Mouse (Mus musculus): Measurements from ENCODE around the gene Ttc16. TPM values are rescaled to one million over a fixed set of nuclear protein-coding genes. Genes with fewer than 3 reads are reported as not detected.
A peak's percentile ranks its signal among the peaks of the same experiment; 100 is the strongest.

Ttc16 gene
- total RNA-seq, 4 experiments from 2014 or later: 0.19 TPM; not detected in 3

DNA sequence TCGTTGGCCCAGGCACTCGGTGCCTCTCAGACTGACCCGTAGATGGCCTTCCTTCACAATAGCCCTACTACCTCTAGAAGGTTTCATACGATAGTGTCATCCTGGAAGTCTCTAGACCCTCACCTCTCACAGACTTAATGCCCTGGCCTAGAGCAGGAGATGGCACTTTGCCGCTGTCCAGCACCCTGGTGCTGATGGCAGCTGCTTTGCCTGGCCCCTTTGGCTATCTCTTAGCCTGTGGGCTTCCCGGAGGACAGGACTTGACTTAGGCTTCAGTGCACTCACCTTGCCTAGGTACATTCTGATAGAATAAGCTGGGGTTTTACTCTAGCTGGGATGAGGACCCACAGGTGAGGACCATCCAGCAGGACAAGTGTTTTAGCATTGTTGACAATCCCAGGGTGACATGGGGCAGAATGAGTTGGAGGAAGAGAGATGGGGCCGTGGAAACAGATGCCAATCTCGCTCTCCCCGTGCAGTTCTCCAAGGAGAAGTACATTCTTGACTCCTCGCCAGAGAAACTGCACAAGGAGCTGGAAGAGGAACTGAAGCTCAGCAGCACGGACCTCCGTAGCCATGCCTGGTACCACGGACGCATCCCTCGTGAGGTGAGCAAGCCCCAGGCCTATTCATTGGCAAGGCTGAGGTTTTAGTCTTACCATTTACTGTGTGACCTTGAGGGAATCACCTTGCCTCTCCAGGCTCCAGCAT is 31.0 kb downstream of the Ttc16 start:
- DNase-seq (ENCODE audit: low spot score): no peak

- no peak for DNase-seq (ENCODE audit: low spot score)
These were observed 33.3 kb downstream of the Ttc16 start for GRCm38 (mm10) chr2:32742173-32742531.

DNA sequence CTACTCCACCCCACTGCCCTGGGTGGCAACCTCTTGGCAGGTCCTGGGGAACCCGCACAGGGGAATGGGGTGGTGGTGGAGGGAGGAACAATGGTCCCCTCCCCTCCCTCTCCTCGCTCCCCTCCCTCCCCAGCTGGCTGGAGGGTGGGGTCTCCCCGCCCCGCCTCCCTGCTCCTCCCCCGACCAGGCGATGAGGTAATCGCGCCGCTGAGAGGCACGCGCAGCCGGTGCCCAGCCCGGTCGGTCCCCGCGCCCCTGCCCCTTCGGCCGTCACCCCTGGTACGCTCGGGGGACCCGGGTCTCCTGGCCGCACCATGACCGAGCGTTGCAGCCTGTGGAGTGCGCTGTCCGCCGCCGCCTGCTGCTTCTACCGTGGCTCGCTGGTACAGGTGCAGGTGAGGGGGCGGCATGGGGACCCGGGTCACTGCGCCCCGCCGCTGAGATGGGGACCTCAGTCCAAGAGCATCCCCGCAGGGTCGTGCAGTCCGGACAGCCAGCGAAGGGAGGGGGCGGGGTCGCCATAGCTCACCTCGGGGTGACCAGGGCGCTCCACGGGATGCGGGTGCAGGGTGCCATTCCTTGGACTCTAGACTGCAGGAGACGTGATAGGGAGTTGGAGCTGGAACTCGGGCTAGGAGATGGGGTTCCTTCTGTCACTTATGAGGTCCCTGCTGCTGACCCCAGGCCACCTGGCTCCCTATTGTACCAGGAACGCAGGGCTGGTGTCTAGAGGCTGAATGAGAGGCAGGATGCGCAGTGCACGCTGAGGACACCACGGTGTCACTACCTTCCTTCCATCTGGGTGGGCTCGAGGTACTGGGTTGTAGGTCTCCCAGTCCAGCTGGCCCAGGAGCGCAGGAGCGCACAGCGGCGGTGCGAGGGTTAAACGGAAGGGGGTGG is 33.9 kb downstream of the Ttc16 start:
- DNase-seq (ENCODE audit: low spot score): no peak

DNA sequence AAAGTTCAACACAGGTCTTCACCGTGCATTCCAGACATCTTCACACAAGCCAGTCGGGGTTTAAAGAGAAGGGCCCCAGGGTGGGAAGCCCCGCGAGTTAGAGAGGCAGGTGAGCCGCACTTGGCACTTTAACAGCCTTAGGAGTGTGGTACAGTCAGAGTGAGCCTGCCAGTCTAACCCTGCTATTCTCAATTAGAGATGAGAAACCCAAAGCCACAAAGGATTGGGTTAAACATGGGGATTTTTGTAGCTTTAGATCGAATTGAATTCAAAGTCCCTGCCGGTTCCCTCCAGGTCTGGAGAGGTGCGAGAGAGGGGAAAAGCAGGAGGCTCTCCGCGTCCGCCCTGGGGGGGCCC is 34.5 kb downstream of the Ttc16 start, which contains the start of gene 6330409D20Rik:
Gene 6330409D20Rik, minus strand, starts transcription at position 101 of the 357 bp plus-strand sequence.
- no peak for DNase-seq (ENCODE audit: low spot score)

DNA sequence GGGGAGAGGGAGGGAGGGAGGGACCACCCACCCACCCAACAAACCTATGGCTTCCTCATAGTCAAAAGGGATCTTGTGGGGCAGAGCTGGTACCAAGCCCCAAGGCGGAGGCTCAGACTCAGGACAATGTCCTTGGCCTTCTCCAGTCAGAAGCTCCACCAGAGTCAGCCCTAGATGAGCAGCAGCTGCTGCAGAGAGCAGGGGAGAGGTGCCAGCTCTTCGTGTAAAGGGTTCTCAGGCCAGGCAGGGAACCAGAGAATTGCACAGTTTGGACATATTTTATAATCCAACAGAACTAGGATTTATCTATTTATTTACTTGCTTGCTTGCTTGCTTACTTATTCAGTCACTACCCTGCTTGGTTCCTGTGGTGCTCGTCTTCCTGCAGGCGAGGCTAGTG is 36.1 kb downstream of the Ttc16 start:
- no peak for DNase-seq (ENCODE audit: low spot score)

GRCm38 (mm10) chr2:32737008-32737407 is 38.4 kb downstream of the Ttc16 start:
- DNase-seq (ENCODE audit: low spot score): no peak

GRCm38 (mm10) chr2:32736306-32736829 is 39.1 kb downstream of the Ttc16 start:
- no peak for DNase-seq (ENCODE audit: low spot score)

DNA sequence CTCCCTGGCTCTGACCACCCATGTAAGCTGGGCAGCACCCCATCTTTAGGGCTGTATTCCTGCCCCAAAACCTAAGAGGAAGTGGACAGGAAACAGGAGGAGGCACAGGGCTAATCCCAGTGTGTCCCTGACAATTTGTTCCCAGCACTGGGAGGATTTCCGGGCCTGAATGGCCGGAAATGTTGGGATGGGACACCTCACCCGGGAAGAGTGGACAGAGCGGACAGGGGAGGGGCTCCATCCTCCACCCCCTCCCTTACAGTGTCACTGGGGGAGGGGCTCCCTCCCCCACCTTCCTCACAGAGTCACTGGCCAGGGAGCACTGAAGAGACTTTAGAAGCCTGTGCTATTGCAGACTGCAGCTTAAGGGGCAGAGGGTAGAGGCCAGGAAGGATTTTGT is 40.5 kb downstream of the Ttc16 start:
- DNase-seq (ENCODE audit: low spot score): peak; percentile 90

- no peak for DNase-seq (ENCODE audit: low spot score)
These were observed 41.0 kb downstream of the Ttc16 start for GRCm38 (mm10) chr2:32734480-32734879.

DNA sequence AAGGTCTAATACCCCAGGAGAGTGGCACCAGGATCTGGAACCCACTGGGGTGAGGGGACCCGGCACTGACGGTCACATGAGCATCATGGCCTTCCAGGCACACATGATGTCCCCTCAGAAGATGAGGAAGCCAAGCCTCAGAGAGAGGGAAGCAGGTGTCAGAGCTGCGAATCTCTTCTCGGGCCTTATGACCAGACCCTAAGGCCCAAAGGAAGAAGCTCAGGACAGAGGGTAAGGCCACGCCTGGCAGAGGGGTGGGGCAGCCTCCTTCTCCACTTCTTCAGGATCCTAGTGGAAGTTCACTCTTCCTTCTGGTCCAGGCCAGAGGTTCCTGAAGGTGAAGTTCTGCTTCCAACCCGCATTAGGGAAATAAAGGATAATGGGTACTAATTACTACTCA is 42.7 kb downstream of the Ttc16 start:
- DNase-seq (ENCODE audit: low spot score): peak; percentile 53

DNA sequence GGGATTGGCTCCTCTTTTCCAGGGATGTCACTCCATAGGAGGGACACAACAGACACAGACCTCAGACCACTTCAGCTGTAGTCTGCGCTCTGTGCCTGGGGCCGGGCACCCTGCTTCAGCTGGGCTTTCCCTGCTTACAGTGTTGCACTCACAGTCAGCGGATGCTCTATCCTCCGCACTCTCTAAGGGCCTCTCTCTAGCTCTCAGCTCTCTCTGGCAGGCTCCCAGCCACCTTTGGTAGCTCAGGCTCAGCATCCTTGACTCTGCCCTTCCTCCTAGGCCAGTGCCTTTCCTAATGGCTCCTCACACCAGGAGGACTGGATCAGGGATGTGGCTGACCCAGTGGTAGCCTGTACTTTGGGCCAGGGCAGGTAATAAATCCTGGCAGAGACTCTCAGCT is 43.5 kb downstream of the Ttc16 start:
- DNase-seq (ENCODE audit: low spot score): no peak

DNA sequence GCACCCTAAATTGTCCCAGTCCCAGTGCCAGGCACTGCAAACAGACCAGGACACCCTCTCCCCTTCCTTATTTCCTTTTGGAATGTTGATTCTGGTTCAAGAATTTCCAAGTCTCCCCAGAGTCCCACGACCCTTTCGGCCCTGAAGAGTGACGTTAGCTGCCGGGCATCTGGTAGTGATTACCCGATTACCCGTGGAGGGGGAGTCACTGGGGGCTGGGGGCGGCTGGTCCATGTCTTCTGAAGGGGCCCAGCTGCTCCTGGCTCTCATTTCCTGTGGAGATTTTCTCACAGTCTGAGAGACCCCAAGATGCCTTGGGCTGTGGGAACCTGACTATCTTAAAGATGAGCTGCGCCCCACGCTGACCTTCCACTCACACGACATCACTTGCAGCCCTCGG is 44.6 kb downstream of the Ttc16 start:
- DNase-seq (ENCODE audit: low spot score): no peak

GRCm38 (mm10) chr2:32729547-32729946 is 45.9 kb downstream of the Ttc16 start:
- DNase-seq (ENCODE audit: low spot score): no peak

GRCm38 (mm10) chr2:32728463-32728862 is 47.0 kb downstream of the Ttc16 start:
- DNase-seq (ENCODE audit: low spot score): peak; percentile 85

GRCm38 (mm10) chr2:32727435-32727834 is 48.0 kb downstream of the Ttc16 start:
- DNase-seq (ENCODE audit: low spot score): peak; percentile 97

DNA sequence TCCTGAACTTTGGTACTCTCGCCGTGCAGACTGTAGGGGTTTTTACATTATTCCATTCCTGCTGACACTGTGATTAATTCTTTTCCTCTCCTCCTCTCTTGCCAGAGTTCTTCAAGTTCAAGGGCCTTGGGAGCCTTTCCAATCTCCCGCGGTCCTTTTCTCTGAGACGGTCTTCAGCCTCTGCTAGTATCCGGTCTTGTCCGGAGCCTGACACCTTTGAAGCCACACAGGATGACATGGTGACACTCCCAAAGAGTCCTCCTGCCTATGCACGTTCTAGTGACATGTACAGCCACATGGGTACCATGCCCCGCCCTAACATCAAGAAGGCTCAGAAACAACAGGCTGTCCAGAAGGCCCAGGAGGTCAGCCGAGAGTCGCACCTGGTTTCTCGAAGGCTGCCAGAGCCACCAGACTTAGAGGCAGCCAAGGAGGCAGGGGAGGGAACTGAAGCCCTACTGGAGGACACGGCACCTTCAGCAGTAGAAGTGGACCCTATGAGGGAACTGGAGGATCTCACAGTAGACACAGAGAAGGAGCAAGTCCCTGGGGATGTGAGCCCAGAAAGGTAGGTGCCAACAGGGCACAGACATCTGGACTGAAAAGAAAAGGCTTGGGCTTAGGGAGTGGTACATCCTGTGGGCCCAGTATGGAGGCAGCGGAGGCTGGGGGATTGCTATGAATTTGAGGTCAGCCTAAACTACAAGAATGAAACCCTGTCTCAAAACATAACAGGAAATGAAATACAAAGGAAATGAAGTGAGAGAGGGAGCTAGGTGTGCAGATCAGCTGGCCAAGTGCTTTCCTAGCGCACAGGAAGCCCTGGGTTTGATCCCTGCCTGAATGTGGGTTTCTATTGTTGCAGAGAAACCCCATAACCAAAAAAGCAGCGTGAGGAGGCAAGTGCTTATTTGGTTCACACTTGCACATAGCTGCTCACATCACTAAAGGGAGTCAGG is 50.3 kb downstream of the Ttc16 start:
- DNase-seq (ENCODE audit: low spot score): no peak

DNA sequence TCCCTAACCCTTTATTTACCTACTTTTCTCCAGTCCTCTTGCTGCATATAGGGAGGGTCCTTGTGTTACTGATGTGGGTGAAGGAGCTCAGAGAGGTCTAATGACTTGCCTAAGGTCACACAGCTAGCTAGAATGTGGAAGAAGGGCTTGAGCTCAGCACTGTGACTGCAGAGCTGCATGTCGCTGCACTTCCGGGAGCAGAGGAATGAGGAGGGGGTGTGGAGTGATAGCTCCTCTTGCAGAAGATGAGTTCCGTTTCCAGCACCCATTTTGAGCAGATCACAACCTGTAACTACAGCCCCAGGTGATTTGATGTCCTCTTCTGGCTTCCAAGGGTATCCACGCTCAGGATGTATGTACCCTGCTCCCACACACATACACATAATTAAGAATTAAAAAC is 51.3 kb downstream of the Ttc16 start:
- no peak for DNase-seq (ENCODE audit: low spot score)

- DNase-seq (ENCODE audit: low spot score): no peak
These were observed 52.9 kb downstream of the Ttc16 start for GRCm38 (mm10) chr2:32722581-32722980.

DNA sequence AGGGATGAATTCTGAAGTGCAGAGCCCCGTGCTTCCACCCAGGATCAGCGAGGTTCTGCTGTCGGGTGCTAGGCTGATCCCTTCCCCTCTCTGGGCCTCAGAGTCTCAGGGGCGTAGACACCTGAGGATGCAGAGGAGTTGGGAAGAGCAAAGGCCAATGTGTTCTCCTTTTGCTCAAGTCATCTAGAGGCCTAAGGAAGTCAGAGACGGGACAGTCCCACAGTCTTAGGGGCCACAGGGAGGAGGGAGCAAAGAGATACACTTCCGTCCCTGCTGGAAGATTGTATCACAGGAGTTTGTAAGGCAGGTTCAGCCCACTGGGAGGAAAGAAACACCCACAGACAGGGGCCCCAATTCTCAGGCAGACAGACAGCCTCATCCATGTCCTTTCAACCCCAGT is 53.4 kb downstream of the Ttc16 start:
- no peak for DNase-seq (ENCODE audit: low spot score)

DNA sequence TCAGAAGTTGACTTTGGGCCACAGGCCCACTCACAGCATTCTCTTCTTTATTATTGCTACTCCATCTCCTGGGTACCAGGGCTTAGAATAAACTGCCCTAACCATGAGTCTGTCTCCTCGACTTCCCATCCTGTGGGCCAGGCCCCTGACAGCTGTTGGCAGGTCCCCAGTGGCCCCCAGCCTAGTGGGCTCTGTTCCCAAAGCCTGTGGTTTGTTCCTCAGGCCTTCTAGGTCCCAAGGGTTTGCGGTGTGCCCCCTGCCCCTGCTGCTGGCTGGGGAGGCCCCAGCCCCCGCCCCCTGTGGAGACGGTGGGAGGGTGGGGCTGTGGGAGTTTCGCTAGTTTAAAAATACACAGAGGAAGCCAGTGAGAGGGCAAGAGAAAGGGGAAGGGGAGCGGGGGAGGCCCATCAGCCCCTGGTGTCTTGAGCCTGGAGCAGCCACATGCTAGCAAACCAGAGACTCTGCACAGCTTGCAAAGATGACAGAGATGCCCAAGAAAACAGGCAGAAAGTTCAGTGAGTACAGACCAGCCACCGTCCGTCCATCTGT is 54.7 kb downstream of the Ttc16 start, which contains the start of gene Sh2d3c:
Gene Sh2d3c, plus strand, starts transcription at position 375 of the 549 bp plus-strand sequence.
- DNase-seq (ENCODE audit: low spot score): no peak

DNA sequence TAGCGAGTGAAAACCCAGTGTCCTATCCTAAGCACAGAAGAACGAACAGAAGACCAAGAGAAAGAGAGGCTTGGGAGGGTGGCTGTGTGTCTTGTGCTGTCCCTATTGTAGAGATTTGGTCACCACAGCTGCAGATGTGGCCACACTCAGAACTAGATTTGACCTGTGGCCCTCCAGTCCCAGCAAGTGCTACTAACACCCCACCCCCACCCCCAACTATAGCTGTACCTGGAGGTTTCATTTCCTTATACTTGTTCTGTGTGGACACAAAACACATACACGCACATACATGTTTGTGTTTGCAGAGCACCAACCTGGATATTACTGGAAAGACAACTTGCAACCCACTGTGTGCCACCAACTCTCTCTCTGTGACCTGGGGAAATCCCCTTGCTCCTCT is 55.4 kb downstream of the Ttc16 start:
- no peak for DNase-seq (ENCODE audit: low spot score)
